Mouse (Mus musculus) limb, embryonic 13.5 days (tissue): Measurements from ENCODE around the gene Cntd1. TPM values are rescaled to one million over a fixed set of nuclear protein-coding genes. Genes with fewer than 3 reads are reported as not detected.
A peak's percentile ranks its signal among the peaks of the same experiment; 100 is the strongest.

Source experiments
- ATAC-seq: fragments of 200-750 bp; cut with Nextera tagmentation; 2 replicates; pipeline ENCODE4 v1.8.0; 2017; ENCODE audit warnings: low read depth, moderate number of reproducible peaks, moderate TSS enrichment; ENCODE audit not compliant: low FRiP score
- H3K27ac ChIP-seq: fragments of 300-500 bp; sonication (generic); 2 replicates; pipeline ENCODE4 v1.5.1; 2015; ENCODE audit warnings: inconsistent platforms, mild to moderate bottlenecking, moderate library complexity
- H3K27me3 ChIP-seq: fragments of 300-500 bp; sonication (generic); 2 replicates; pipeline ENCODE4 v1.6.1; 2015; ENCODE audit warnings: mild to moderate bottlenecking, inconsistent platforms
- H3K36me3 ChIP-seq: fragments of 300-500 bp; sonication (generic); 2 replicates; pipeline ENCODE4 v1.6.1; 2015; ENCODE audit warnings: inconsistent platforms, mild to moderate bottlenecking, moderate library complexity
- H3K4me1 ChIP-seq: fragments of 300-500 bp; sonication (generic); 2 replicates; pipeline ENCODE4 v1.6.1; 2015; ENCODE audit warnings: inconsistent platforms
- H3K4me2 ChIP-seq: fragments of 300-500 bp; sonication (generic); replicated peaks from 2 replicates; pipeline ENCODE4 v1.6.1; 2015; ENCODE audit warnings: inconsistent platforms, mild to moderate bottlenecking, moderate library complexity
- H3K4me3 ChIP-seq: fragments of 300-500 bp; sonication (generic); 2 replicates; pipeline ENCODE4 v1.5.1; 2015; ENCODE audit warnings: moderate library complexity, mild to moderate bottlenecking, inconsistent platforms
- H3K9ac ChIP-seq: fragments of 300-500 bp; sonication (generic); 2 replicates; pipeline ENCODE4 v1.6.1; 2015; ENCODE audit warnings: mild to moderate bottlenecking, inconsistent platforms
- H3K9me3 ChIP-seq: fragments of 300-500 bp; sonication (generic); 2 replicates; pipeline ENCODE4 v1.6.1; 2016; ENCODE audit warnings: inconsistent platforms
- WGBS: fragments of 180-500 bp; shearing (Covaris S2); methylation state at CpG from one replicate; pipeline ENCODE4 v1.1.7; 2015; 5-methylcytosine and 5-hydroxymethylcytosine counted together
- polyA plus RNA-seq: library from polyadenylated mRNA; unstranded; fragments of >200 nt; fragmentation: Nextera tagmentation; extraction: Ambion mirVana; gene quantifications from 2 replicates; pipeline ENCODE4 v1.2.1, GENCODE M21; 2015

Cntd1 gene
- polyA plus RNA-seq, 1 experiment from 2014 or later, result 1.9 TPM

DNA sequence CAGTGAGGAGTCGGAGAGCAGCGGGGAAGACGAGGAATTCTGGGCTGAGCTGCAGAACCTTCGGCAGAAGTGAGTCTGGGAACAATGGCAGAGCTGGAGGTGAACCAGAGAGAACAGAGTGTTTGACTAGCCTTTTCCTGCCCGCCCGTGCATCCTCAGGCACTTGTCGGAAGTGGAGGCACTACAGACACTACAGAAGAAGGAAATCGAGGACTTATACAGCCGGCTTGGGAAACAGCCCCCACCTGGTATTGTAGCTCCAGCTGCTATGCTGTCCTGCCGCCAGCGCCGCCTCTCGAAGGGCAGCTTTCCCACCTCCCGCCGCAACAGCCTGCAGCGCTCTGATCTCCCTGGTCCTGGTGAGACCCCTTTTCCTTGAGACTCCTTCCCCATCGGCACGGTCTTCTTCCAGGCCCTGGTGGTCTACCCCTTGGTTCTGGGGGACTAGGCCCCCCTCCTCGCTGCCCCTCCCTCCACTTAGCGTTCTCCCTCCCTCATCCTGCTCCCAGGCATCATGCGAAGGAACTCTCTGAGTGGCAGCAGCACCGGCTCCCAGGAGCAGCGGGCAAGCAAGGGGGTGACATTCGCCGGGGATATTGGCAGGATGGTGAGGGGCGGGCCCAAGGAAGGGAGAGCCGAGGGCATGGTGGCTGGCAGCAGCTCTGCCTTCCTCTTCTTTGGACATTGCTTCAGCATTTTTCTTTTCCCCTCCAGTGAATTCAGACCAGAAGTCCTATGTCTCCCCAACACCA, 2.3 kb upstream of the Cntd1 start:
- peaks cover 14% of the 10 kb centered on the region for H3K36me3 ChIP-seq
- H3K4me2 ChIP-seq, result peak overlapping the region; percentile 31
- H3K27ac ChIP-seq, result no peak overlapping the region
- WGBS, result 32% methylated on average over 27 of the region's 27 CpGs
- H3K9ac ChIP-seq, result 0 out of 2 replicates have a peak overlapping the region, but pooled peaks have one; percentile 31
- H3K9me3 ChIP-seq, result no peaks in the 10 kb centered on the region
- H3K4me1 ChIP-seq, result peaks cover 27% of the 10 kb centered on the region
- no peak for ATAC-seq
- peaks cover 16% of the 10 kb centered on the region; the same call in 1 of the 2 replicates for H3K27me3 ChIP-seq
- H3K4me3 ChIP-seq, result no peak overlapping the region

DNA sequence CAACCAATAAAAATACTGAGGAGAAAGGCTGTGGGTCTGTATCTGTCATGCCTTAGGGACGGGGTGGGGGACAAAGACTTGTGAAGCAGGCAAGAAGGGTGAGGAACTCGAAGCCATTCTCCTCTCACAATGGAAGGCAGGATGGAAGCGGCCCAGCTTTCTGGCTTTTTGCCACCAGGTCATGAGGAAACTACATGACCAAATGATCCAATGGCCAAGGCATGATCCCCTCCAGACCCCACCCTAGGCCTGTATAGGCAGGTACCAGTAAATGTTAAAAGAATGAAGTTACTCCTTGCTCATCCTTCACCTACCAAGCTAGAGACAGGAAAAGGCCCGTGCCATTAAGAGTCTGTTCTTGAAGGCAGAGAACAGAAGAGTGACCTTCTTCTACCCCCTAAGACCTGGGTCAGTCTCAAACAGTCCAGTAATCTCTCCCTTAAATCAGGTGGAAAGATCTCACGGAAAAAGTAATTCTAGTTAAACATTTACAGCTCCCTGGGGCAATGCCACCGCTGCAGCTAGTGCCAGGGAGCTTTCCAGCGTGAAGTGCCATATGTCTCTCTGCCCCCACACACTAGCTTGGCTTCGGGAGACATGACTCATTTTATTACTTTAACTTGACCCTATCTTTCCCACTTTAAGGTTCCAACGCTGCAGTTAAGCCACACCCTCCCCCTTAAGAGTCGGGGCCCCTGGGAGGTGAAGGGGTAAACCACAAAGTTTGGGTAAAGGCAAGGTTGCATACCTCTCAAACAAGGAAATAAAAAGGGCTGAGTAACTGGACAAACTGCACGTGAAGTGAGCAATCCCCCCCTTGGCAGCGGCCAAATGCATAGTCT, 1.2 kb upstream of the Cntd1 start:
- H3K4me3 ChIP-seq, result peak overlapping the region; percentile 72
- H3K9ac ChIP-seq, result peak overlapping the region; percentile 80
- peaks cover 27% of the 10 kb centered on the region for H3K4me1 ChIP-seq
- ATAC-seq, result no peak
- peaks cover 16% of the 10 kb centered on the region; the same call in 1 of the 2 replicates for H3K27me3 ChIP-seq
- 50% methylated on average over 12 of the region's 12 CpGs for WGBS
- H3K36me3 ChIP-seq, result peaks cover 14% of the 10 kb centered on the region
- no peaks in the 10 kb centered on the region for H3K9me3 ChIP-seq
- H3K27ac ChIP-seq, result no peak overlapping the region
- peak overlapping the region; percentile 77 for H3K4me2 ChIP-seq

DNA sequence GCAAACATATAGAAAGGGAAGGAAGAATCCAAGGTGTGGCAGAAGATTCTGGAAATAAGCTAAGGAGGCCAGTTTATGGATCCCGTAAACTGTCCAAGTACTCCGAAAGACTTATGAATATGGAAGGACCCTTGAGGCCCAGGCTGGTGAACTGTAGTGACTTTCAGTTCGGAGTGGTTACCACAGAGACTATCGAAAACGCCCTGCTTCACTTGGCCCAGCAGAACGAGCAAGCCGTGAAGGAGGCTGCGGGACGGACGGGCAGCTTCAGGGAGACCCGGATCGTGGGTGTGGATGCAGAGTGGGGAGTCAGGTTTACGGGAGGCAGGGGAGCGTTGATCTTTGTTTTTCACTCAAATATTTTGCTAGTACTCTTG, 369 bp downstream of the Cntd1 start:
- H3K4me2 ChIP-seq, result peak overlapping the region; percentile 77
- 56% methylated on average over 14 of the region's 14 CpGs for WGBS
- H3K36me3 ChIP-seq, result peaks cover 14% of the 10 kb centered on the region
- peak; percentile 35; the same call in 1 of the 2 replicates for ATAC-seq
- H3K27ac ChIP-seq, result no peak overlapping the region
- peaks cover 27% of the 10 kb centered on the region for H3K4me1 ChIP-seq
- peak overlapping the region; percentile 43; the same call in 1 of the 2 replicates for H3K9ac ChIP-seq
- H3K4me3 ChIP-seq, result peak overlapping the region; percentile 72
- H3K9me3 ChIP-seq, result no peaks in the 10 kb centered on the region
- peaks cover 16% of the 10 kb centered on the region; the same call in 1 of the 2 replicates for H3K27me3 ChIP-seq

DNA sequence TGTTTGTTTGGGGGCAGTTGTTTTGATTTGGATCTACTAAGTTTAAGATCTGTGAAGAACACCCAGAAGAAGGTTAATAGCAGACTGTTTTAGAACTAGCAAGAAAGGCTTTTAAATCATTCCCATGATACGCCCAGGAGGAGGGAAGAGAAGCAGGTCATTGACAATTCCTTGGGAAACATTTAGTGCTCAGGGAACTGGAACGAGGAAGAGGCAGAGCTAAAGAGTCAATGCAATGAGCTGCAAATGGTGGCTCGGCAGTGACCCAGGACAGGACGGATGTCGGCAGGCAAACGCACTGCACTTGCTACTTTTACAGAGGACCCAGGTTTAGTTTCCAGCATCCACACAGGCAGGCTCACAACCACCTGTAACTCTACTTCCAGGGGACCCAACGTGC, 2.0 kb downstream of the Cntd1 start:
- Histone ChIP-seq H3K4me3 (no peak overlapping the region), H3K9ac (no peak overlapping the region), H3K36me3 (peaks cover 16% of the 10 kb centered on the region), H3K4me1 (peaks cover 27% of the 10 kb centered on the region), H3K4me2 (no peak overlapping the region), H3K27ac (no peak overlapping the region), H3K9me3 (no peaks in the 10 kb centered on the region), H3K27me3 (peaks cover 12% of the 10 kb centered on the region; the same call in 1 of the 2 replicates)
- 60% methylated on average over 7 of the region's 7 CpGs for WGBS
- no peak for ATAC-seq

DNA sequence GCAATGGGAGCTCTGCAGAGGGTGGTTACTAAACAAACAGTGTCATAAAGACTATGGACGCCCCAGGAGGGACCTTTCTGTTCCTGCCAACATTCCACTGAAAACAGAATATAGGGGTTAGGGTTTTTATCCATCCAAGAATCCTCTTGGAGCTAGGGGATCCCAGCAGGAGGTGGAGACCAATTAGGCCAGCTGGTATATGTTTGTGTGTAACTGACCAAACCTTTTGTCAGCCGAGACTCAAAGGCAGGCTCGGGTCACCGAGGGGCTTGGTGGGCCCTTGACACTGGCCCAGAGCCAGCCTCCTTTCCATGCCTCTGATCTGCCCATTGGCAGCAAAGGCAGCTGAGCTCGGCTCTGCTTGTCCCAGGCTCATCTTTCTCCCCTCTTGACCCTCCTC, 4.1 kb downstream of the Cntd1 start:
- H3K9me3 ChIP-seq, result no peaks in the 10 kb centered on the region
- H3K27me3 ChIP-seq, result 0 out of 2 replicates have a peak, but pooled peaks cover 4% of the 10 kb centered on the region
- H3K36me3 ChIP-seq, result peaks cover 16% of the 10 kb centered on the region
- no peak overlapping the region for H3K27ac ChIP-seq
- ATAC-seq, result no peak
- 32% methylated on average over 5 of the region's 5 CpGs for WGBS
- peaks cover 10% of the 10 kb centered on the region for H3K4me1 ChIP-seq
- peak overlapping the region; percentile 31; the same call in 1 of the 2 replicates for H3K9ac ChIP-seq
- no peak overlapping the region for H3K4me3 ChIP-seq
- H3K4me2 ChIP-seq, result no peak overlapping the region

DNA sequence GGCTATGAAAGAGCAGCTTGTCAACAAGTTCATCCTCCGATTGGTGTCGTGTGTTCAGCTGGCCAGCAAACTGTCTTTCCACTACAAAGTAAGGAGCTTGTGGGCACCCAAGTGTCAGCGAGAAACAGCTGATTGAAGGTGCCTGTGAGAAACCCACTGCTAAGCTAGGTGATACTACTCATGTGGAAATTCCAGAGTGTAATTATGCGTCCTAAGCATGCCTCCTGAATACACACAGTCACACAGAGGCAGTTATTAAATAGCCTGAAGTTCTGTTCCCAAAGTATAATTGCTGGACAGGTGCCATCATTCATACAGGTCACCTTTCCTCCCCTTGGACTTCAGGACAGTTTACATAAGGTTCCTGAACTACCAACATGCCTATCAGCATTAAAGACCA, 5.0 kb downstream of the Cntd1 start:
- H3K4me1 ChIP-seq, result peaks cover 6% of the 10 kb centered on the region; the same call in 1 of the 2 replicates
- H3K9me3 ChIP-seq, result no peaks in the 10 kb centered on the region
- 0 out of 2 replicates have a peak, but pooled peaks cover 4% of the 10 kb centered on the region for H3K27me3 ChIP-seq
- H3K27ac ChIP-seq, result no peak overlapping the region
- H3K4me3 ChIP-seq, result no peak overlapping the region
- ATAC-seq, result no peak
- peaks cover 23% of the 10 kb centered on the region for H3K36me3 ChIP-seq
- no peak overlapping the region for H3K9ac ChIP-seq
- H3K4me2 ChIP-seq, result no peak overlapping the region
- WGBS, result 71% methylated on average over 4 of the region's 4 CpGs

DNA sequence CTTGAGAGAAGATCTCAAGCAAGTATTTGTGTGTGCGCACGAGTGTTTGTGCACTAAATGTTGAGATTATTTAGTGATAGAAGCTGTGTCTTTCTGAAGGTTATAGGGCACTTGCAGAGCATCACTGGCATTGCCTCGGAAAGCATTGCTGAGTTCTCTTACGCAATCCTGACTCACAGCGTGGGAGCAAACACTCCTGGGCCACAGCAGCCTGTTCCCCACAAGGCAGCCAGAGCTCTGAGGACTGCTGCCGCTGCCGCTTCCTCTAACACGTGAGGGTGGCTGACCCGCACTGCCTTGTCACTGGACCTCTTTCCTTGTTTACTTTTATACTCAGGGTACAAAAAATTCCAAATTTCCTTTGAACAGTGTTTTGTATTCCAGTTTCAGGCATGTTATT, 8.5 kb downstream of the Cntd1 start:
- no peak overlapping the region for H3K4me3 ChIP-seq

DNA sequence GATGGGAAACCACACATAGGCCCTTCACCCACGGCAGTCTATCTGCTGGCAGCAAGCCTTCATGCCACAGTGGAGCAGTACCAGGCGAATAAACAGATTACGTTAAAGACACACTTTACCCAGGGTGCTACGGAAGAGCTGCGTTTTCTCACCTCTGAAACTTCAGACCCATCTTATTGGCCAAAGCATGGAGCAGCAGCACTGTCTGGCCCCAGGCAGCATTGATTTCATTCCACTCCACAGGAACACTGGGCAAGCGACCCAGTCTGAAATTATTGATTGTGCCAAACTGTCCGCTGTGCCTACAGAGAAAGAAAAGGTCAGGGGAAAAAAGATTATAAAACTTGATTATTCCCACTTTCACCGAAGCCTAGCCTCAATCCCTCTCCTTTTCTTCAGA, 12.4 kb downstream of the Cntd1 start:
- 94% methylated on average over 8 of the region's 8 CpGs for WGBS
- no peak overlapping the region for H3K4me2 ChIP-seq
- no peak overlapping the region for H3K9ac ChIP-seq
- H3K36me3 ChIP-seq, result peaks cover 86% of the 10 kb centered on the region
- no peak for ATAC-seq
- no peaks in the 10 kb centered on the region for H3K9me3 ChIP-seq
- H3K27me3 ChIP-seq, result no peaks in the 10 kb centered on the region
- H3K4me3 ChIP-seq, result no peak overlapping the region
- no peaks in the 10 kb centered on the region for H3K4me1 ChIP-seq
- H3K27ac ChIP-seq, result no peak overlapping the region

More for the DNA sequence above, 8.5 kb downstream of the Cntd1 start:
- 87% methylated on average over 9 of the region's 9 CpGs for WGBS
- Histone ChIP-seq H3K36me3 (peaks cover 58% of the 10 kb centered on the region), H3K9me3 (no peaks in the 10 kb centered on the region), H3K9ac (no peak overlapping the region), H3K4me2 (no peak overlapping the region), H3K27ac (no peak overlapping the region), H3K27me3 (no peaks in the 10 kb centered on the region), H3K4me1 (no peaks in the 10 kb centered on the region)
- no peak for ATAC-seq

DNA sequence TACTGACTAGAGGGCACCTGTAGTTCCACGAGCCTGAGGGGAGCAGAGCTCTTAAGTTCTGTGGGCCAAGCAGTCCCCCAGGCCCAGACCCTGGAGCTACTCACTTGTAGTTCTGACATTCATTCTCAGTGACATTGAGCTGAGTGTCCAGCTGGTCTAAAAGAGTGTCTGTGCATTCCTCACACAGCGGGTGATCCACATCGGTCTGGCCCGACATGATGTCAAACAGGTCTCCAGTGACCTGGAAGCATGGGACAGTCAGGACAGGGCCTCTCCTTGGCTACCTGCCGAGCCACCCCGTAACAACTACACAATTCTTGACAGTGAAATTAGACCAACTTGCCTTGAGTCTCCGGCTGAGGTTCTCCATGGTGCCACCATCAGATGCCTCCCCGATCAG, 16.4 kb downstream of the Cntd1 start:
- no peak overlapping the region for H3K27ac ChIP-seq
- H3K4me3 ChIP-seq, result no peak overlapping the region
- H3K4me1 ChIP-seq, result peaks cover 1% of the 10 kb centered on the region
- peaks cover 69% of the 10 kb centered on the region for H3K36me3 ChIP-seq
- no peak overlapping the region for H3K4me2 ChIP-seq
- no peaks in the 10 kb centered on the region for H3K27me3 ChIP-seq
- H3K9ac ChIP-seq, result no peak overlapping the region
- WGBS, result 92% methylated on average over 8 of the region's 8 CpGs
- H3K9me3 ChIP-seq, result no peaks in the 10 kb centered on the region
- ATAC-seq, result no peak

DNA sequence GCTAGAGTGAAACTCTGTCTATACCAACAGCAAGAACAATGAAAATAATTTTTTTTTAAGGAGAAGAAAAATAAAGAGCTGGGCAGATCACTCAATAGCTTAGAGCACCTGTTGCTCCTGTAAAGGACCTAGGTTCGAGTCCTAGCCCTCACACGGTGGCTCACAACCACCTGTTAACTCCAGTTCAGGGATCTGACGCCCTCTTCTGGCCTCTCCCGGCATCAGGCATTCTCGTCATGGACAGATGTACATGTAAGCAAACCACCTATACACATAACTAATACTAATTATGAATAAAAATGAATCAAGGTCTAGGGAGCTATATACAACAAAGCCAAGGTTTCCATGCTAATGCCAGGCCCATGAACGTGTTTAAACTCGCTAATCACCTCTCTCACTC, 22.1 kb downstream of the Cntd1 start:
- Histone ChIP-seq H3K4me3 (peak overlapping the region; percentile 93), H3K27ac (no peak overlapping the region), H3K4me1 (peaks cover 16% of the 10 kb centered on the region), H3K27me3 (no peaks in the 10 kb centered on the region), H3K36me3 (peaks cover 15% of the 10 kb centered on the region), H3K4me2 (peak overlapping the region; percentile 99), H3K9ac (peak overlapping the region; percentile 93), H3K9me3 (no peaks in the 10 kb centered on the region)
- 69% methylated on average over 7 of the region's 7 CpGs for WGBS
- ATAC-seq, result no peak

DNA sequence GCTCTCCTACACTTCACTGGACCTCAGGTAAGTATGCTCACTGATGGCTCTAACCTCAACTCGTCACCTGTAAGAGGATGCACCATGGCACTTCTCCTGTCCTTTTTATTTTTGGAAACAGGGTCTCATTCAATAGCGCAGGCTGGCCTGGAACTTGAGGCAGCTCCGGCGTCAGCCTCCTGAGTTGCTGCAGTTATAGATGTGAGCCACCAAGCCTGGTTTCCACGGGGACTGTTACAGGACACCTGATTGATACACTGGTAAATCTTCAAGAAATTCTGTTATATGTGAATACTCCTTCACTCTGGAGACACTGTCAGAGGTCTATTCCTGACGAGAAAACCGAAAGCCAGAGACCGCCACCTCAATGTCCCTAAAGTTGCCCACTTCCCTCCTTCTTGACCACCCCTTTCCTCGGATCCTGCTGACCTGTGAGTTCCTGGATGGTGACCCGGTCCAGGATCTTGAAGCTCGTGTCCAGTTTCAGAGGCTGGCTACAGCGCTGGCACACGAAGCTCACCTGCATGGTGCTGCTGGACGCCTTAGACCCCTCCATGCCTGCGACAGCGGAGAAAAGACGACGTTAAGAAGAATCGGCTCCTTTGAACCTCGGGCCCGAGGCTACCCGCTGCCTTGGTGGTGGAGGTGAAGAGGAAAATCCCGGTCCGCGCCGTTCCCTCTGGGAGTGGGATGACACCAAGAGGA, 22.6 kb downstream of the Cntd1 start:
- Histone ChIP-seq H3K9me3 (no peaks in the 10 kb centered on the region), H3K4me1 (peaks cover 16% of the 10 kb centered on the region), H3K27me3 (no peaks in the 10 kb centered on the region), H3K9ac (peak overlapping the region; percentile 93), H3K36me3 (peaks cover 15% of the 10 kb centered on the region), H3K4me2 (peak overlapping the region; percentile 99), H3K27ac (peak overlapping the region; percentile 44; the same call in 1 of the 2 replicates), H3K4me3 (peak overlapping the region; percentile 93)
- 11% methylated on average over 26 of the region's 26 CpGs for WGBS
- peak; percentile 17 for ATAC-seq
